Mouse (Mus musculus): ENCODE data around the gene Rbm19. TPM values are rescaled to one million over a fixed set of nuclear protein-coding genes. Genes with fewer than 3 reads are reported as not detected.

Rbm19 gene
- polyA plus RNA-seq, 1 experiment, result 10.0 TPM

DNA sequence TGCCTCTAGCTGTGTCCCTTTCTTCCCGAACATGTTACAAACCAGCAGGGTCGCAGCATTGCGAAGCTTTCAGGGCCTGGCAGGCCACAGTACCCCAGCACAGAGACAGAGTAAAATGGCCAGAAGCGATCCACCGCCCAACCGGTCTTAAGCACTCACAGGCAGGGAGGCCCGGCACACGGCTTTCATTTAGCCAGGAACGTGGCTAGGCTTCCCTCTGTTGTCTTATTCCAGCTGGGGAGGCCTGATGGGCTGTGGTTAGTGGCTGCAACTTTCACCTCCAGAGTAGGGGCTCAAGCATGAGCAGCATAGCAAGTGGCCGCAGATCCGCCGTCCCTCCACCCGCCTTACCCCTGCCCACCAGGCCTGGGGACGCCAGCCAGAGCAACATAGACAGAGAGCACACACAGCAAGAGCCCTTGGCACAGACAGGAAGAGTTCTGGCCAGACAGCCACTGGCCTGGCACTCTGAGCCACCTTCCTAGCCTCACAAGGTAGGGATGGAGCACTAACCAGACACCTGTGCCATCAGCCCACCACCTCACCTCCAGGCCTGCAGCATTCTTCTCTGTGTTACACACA lies 73.8 kb downstream of the Rbm19 start:
- TF ChIP-seq CTCF (IDR thresholded peaks at IDR 0.05; ENCODE audit: insufficient read depth, low read length), result no peak
- TF ChIP-seq POLR2A (IDR thresholded peaks at IDR 0.05; ENCODE audit: borderline replicate concordance, extremely low read depth, low read depth, low read length), result no peak
- no peak for DNase-seq
- peaks cover 7% of the 10 kb centered on the region for H3K4me1 ChIP-seq (ENCODE audit: control insufficient read depth, insufficient read depth, low read length)
- no peak overlapping the region for H3K4me3 ChIP-seq (replicated peaks; ENCODE audit: extremely low read depth, low read depth, low read length)
- WGBS, result 91% methylated on average over 14 of the region's 14 CpGs

DNA sequence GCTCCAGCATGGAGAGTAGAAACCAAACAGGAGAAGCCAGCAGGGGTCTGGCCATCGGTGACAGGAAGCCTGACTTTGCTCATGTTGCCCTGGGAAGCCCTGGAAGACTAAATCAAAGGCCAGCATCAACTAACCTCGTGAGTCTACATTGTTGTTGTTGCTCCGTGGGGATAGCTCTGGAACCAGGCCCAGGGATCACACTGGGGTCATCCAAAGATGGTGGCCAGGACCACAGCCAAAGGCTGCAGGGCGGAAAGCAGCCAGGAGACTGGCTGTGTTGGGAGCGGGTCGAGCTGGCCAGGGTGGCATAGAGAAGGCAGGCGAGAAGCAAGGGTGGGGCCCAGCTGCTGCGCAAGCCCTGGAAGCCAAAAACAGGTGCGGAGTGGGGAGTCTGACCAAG lies 75.4 kb downstream of the Rbm19 start:
- TF ChIP-seq CTCF (IDR thresholded peaks at IDR 0.05; ENCODE audit: insufficient read depth, low read length), result no peak
- no peak for TF ChIP-seq POLR2A (IDR thresholded peaks at IDR 0.05; ENCODE audit: borderline replicate concordance, extremely low read depth, low read depth, low read length)
- 75% methylated on average over 9 of the region's 9 CpGs for WGBS
- Histone ChIP-seq H3K4me1 (ENCODE audit: control insufficient read depth, insufficient read depth, low read length) (peaks cover 7% of the 10 kb centered on the region), H3K4me3 (replicated peaks; ENCODE audit: extremely low read depth, low read depth, low read length) (no peak overlapping the region)
- DNase-seq, result no peak

GRCm38 (mm10) chr5:120194309-120194941 lies 78.2 kb downstream of the Rbm19 start:
- no peak for DNase-seq
- WGBS, result 40% methylated on average over 16 of the region's 16 CpGs
- no peak for TF ChIP-seq POLR2A (IDR thresholded peaks at IDR 0.05; ENCODE audit: borderline replicate concordance, extremely low read depth, low read depth, low read length)
- no peak for TF ChIP-seq CTCF (IDR thresholded peaks at IDR 0.05; ENCODE audit: insufficient read depth, low read length)
- peaks cover 7% of the 10 kb centered on the region for H3K4me1 ChIP-seq (ENCODE audit: control insufficient read depth, insufficient read depth, low read length)
- H3K4me3 ChIP-seq (replicated peaks; ENCODE audit: extremely low read depth, low read depth, low read length), result no peak overlapping the region

DNA sequence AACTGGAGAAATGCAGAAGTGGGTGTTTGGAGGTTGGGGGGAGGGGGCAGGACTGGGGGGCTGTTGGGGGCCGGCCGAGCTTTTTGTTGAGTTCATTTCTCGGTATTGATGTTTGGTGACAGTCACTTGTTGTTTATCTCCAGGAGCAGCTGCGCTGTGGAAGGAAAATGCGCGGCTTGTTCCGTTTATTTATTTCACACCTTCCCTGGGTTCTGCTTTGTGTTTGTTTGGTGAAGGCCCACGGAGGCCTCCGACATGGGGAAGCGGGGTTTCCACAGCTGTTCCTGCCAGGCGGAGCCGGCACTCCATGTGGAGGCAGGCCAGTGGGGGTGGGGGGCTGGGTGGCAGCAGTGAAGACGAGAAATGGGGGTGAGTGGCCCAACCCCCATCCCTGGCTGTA lies 78.7 kb downstream of the Rbm19 start:
- DNase-seq, result no peak
- TF ChIP-seq CTCF (IDR thresholded peaks at IDR 0.05; ENCODE audit: insufficient read depth, low read length) (no peak), POLR2A (IDR thresholded peaks at IDR 0.05; ENCODE audit: borderline replicate concordance, extremely low read depth, low read depth, low read length) (no peak)
- WGBS, result 40% methylated on average over 13 of the region's 13 CpGs

GRCm38 (mm10) chr5:120196879-120197278 lies 80.6 kb downstream of the Rbm19 start:
- TF ChIP-seq CTCF (IDR thresholded peaks at IDR 0.05; ENCODE audit: insufficient read depth, low read length), result no peak
- peaks cover 7% of the 10 kb centered on the region for H3K4me1 ChIP-seq (ENCODE audit: control insufficient read depth, insufficient read depth, low read length)
- WGBS, result 77% methylated on average over 9 of the region's 9 CpGs
- no peak for DNase-seq
- no peak overlapping the region for H3K4me3 ChIP-seq (replicated peaks; ENCODE audit: extremely low read depth, low read depth, low read length)

More for the DNA sequence above, 78.7 kb downstream of the Rbm19 start:
- H3K4me1 ChIP-seq (ENCODE audit: control insufficient read depth, insufficient read depth, low read length), result peaks cover 7% of the 10 kb centered on the region
- no peak overlapping the region for H3K4me3 ChIP-seq (replicated peaks; ENCODE audit: extremely low read depth, low read depth, low read length)

DNA sequence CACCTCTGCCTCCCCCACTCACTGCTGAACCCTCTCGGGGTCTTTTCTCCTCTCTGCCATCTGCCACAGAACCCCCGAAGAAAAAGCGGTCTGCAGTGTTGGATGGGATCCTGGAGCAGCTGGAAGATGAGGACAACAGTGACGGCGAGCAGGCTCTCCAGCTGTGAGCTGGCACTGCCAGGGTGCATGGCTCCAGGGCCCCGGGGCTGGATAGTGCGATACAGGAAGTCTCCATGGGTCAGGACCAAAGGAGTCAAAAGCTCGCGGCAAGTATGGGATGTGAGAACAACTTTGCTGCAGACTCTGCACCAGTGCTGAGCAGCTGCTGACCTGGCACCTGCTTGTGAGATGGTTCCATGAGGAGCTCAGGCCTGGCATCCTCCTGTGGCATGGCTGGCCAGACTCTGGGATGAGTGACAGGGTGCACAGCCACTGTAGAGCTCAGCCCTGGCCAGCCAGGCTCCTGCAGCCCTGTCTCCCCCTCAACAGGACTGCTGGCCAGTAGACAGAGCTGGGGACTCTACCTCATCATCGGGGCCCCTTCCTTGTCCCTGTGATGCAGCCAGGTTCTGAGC lies 81.6 kb downstream of the Rbm19 start:
- 89% methylated on average over 10 of the region's 10 CpGs for WGBS
- no peak for DNase-seq
- H3K4me3 ChIP-seq (replicated peaks; ENCODE audit: extremely low read depth, low read depth, low read length), result no peak overlapping the region
- no peak for TF ChIP-seq POLR2A (IDR thresholded peaks at IDR 0.05; ENCODE audit: borderline replicate concordance, extremely low read depth, low read depth, low read length)
- TF ChIP-seq CTCF (IDR thresholded peaks at IDR 0.05; ENCODE audit: insufficient read depth, low read length), result no peak
- H3K4me1 ChIP-seq (ENCODE audit: control insufficient read depth, insufficient read depth, low read length), result peaks cover 7% of the 10 kb centered on the region

- H3K4me3 ChIP-seq (replicated peaks; ENCODE audit: extremely low read depth, low read depth, low read length), result no peak overlapping the region
- TF ChIP-seq POLR2A (IDR thresholded peaks at IDR 0.05; ENCODE audit: borderline replicate concordance, extremely low read depth, low read depth, low read length) (no peak), CTCF (IDR thresholded peaks at IDR 0.05; ENCODE audit: insufficient read depth, low read length) (no peak)
- WGBS, result 92% methylated on average over 7 of the region's 7 CpGs
- no peak for DNase-seq
- no peaks in the 10 kb centered on the region for H3K4me1 ChIP-seq (ENCODE audit: control insufficient read depth, insufficient read depth, low read length)
These were observed 83.6 kb downstream of the Rbm19 start for GRCm38 (mm10) chr5:120199865-120200264.

DNA sequence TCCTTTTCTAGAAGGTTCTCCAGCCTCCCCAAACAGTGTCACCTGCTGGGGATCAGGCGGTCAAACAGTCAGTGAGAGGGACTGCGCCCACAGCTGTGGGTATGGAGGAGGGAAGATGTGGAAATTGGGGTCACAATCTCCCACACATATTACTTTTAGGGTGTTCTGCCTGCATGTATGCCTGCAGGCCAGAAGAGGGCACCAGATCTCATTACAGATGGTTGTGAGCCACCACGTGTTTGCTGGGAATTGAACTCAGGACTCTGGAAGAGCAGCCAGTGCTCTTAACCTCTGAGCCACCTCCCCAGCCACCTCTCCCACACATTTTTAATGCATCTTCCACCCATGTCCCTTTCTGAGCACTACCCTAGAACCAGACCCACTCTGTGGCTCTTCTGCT lies 88.1 kb downstream of the Rbm19 start:
- 78% methylated on average over 3 of the region's 3 CpGs for whole genome bisulfite sequencing
- H3K4me1 ChIP-seq (ENCODE audit: control insufficient read depth, insufficient read depth, low read length), result no peaks in the 10 kb centered on the region
- DNase-seq, result no peak
- H3K4me3 ChIP-seq (replicated peaks; ENCODE audit: extremely low read depth, low read depth, low read length), result no peak overlapping the region
- TF ChIP-seq CTCF (IDR thresholded peaks at IDR 0.05; ENCODE audit: insufficient read depth, low read length) (0 out of 2 replicates have a peak, but pooled peaks have one; percentile 9), POLR2A (IDR thresholded peaks at IDR 0.05; ENCODE audit: borderline replicate concordance, extremely low read depth, low read depth, low read length) (no peak)

DNA sequence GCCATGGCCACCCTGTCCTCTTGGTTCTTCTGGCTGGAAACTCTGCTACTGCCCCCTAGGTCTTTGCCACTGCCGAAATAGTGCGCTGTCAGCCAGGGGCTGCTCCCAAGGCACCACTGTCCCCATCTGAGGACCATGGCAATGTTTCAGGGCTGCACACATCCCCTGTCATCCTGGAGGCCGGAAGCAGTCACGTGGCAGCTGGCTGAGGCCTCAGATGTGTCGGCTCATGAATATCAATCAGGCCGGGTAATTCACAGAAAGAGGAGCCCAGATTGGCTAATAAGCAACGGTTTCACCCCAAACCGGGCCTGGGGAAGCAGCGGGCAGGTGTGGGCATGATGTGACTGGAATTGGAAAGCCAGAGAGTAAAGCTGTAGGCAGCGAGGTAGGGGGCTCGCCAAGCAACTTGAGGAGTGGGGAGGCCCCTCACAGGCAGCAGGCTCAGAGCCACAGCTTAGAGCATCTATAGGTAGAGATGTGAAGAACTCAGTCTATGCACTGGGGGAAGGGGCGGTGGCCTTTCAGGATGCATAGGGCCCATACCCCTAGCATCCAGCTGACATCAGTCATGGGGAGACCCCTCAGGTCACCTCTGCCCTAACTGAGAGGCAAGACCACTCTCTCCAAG lies 90.2 kb downstream of the Rbm19 start:
- WGBS, result 53% methylated on average over 12 of the region's 12 CpGs
- Histone ChIP-seq H3K4me3 (replicated peaks; ENCODE audit: extremely low read depth, low read depth, low read length) (no peak overlapping the region), H3K4me1 (ENCODE audit: control insufficient read depth, insufficient read depth, low read length) (0 out of 2 replicates have a peak, but pooled peaks cover 2% of the 10 kb centered on the region)
- DNase-seq, result no peak
- no peak for TF ChIP-seq CTCF (IDR thresholded peaks at IDR 0.05; ENCODE audit: insufficient read depth, low read length)
- no peak for TF ChIP-seq POLR2A (IDR thresholded peaks at IDR 0.05; ENCODE audit: borderline replicate concordance, extremely low read depth, low read depth, low read length)
